Mouse (Mus musculus): ENCODE results near the gene Bet1. TPM values are rescaled to one million over a fixed set of nuclear protein-coding genes. Genes with fewer than 3 reads are reported as not detected.
A peak's percentile ranks its signal among the peaks of the same experiment; 100 is the strongest.

Gene Bet1
- total RNA-seq (2014; fragmentation: Nextera tagmentation) (36.1 and 47.4 TPM in 2 replicates), total RNA-seq (2017) (62.4 and 76.2 TPM in 2 replicates), polyA plus RNA-seq (2012) (27.3 and 30.8 TPM in 2 replicates)

- no peaks in the 10 kb centered on the region for H3K27me3 ChIP-seq (ENCODE audit: insufficient read depth, low read length)
- H3K9me3 ChIP-seq (replicated peaks) = no peaks in the 10 kb centered on the region
- peaks cover 8% of the 10 kb centered on the region; the same call in 1 of the 2 replicates for H3K4me1 ChIP-seq (ENCODE audit: insufficient read depth, low read depth, low read length)
- H3K36me3 ChIP-seq (replicated peaks) = peaks cover 8% of the 10 kb centered on the region
- ATAC-seq (ENCODE audit: extremely low read depth, insufficient number of reproducible peaks, low FRiP score, poor library complexity, severe bottlenecking) (peak; percentile 99), DNase-seq (ENCODE audit: low spot score) (peak; percentile 63)
- peak within 1 kb of the TSS; percentile 81 for H3K4me3 ChIP-seq (ENCODE audit: low read depth, low read length)
- no peak for TF ChIP-seq TAL1 (conservative IDR thresholded peaks at IDR 0.05; ENCODE audit: low read depth, low read length)
- no peak for TF ChIP-seq GATA1 (IDR thresholded peaks at IDR 0.05; ENCODE audit: borderline replicate concordance, low read length)
Measured at GRCm38 (mm10) chr6:4086663-4087454, at the start of gene Bet1. Bet1 (minus strand) TSS chr6:4086972.

- H3K4me3 ChIP-seq (ENCODE audit: low read depth, low read length) = no peak overlapping the region
- ATAC-seq (ENCODE audit: extremely low read depth, insufficient number of reproducible peaks, low FRiP score, poor library complexity, severe bottlenecking) (no peak), DNase-seq (ENCODE audit: low spot score) (no peak)
- H3K9me3 ChIP-seq (replicated peaks) = no peaks in the 10 kb centered on the region
- TF ChIP-seq GATA1 (IDR thresholded peaks at IDR 0.05; ENCODE audit: borderline replicate concordance, low read length) (no peak), POLR2AphosphoS5 (IDR thresholded peaks at IDR 0.05; ENCODE audit: insufficient replicate concordance, low read depth, low read length) (no peak), GATA2 (IDR thresholded peaks at IDR 0.05; ENCODE audit: borderline replicate concordance, low read depth, low read length) (no peak), TAL1 (conservative IDR thresholded peaks at IDR 0.05; ENCODE audit: low read depth, low read length) (no peak), CTCF (IDR thresholded peaks at IDR 0.05; ENCODE audit: low read depth, low read length) (no peak)
- no peaks in the 10 kb centered on the region for H3K4me1 ChIP-seq (ENCODE audit: insufficient read depth, low read depth, low read length)
- H3K27me3 ChIP-seq (ENCODE audit: insufficient read depth, low read length) = no peaks in the 10 kb centered on the region
- H3K36me3 ChIP-seq (replicated peaks) = no peaks in the 10 kb centered on the region
Measured at GRCm38 (mm10) chr6:4132239-4132638, 45.5 kb upstream of the Bet1 start.

GRCm38 (mm10) chr6:4131149-4131548 lies 44.4 kb upstream of the Bet1 start:
- no peak for TF ChIP-seq TAL1 (conservative IDR thresholded peaks at IDR 0.05; ENCODE audit: low read depth, low read length)
- TF ChIP-seq GATA2 (IDR thresholded peaks at IDR 0.05; ENCODE audit: borderline replicate concordance, low read depth, low read length) = no peak
- TF ChIP-seq GATA1 (IDR thresholded peaks at IDR 0.05; ENCODE audit: borderline replicate concordance, low read length) = no peak
- no peak for TF ChIP-seq POLR2AphosphoS5 (IDR thresholded peaks at IDR 0.05; ENCODE audit: insufficient replicate concordance, low read depth, low read length)
- no peak for TF ChIP-seq CTCF (IDR thresholded peaks at IDR 0.05; ENCODE audit: low read depth, low read length)
- H3K4me3 ChIP-seq (ENCODE audit: low read depth, low read length) = no peak overlapping the region
- no peaks in the 10 kb centered on the region for H3K36me3 ChIP-seq (replicated peaks)
- DNase-seq (ENCODE audit: low spot score) = no peak
- ATAC-seq (ENCODE audit: extremely low read depth, insufficient number of reproducible peaks, low FRiP score, poor library complexity, severe bottlenecking) = no peak
- no peaks in the 10 kb centered on the region for H3K4me1 ChIP-seq (ENCODE audit: insufficient read depth, low read depth, low read length)
- no peaks in the 10 kb centered on the region for H3K27me3 ChIP-seq (ENCODE audit: insufficient read depth, low read length)
- no peaks in the 10 kb centered on the region for H3K9me3 ChIP-seq (replicated peaks)

- Histone ChIP-seq H3K4me3 (ENCODE audit: low read depth, low read length) (no peak overlapping the region), H3K9me3 (replicated peaks) (no peaks in the 10 kb centered on the region), H3K27me3 (ENCODE audit: insufficient read depth, low read length) (no peaks in the 10 kb centered on the region), H3K36me3 (replicated peaks) (no peaks in the 10 kb centered on the region), H3K4me1 (ENCODE audit: insufficient read depth, low read depth, low read length) (no peaks in the 10 kb centered on the region)
- DNase-seq (ENCODE audit: low spot score) (no peak), ATAC-seq (ENCODE audit: extremely low read depth, insufficient number of reproducible peaks, low FRiP score, poor library complexity, severe bottlenecking) (no peak)
- TF ChIP-seq GATA1 (IDR thresholded peaks at IDR 0.05; ENCODE audit: borderline replicate concordance, low read length) (no peak), POLR2AphosphoS5 (IDR thresholded peaks at IDR 0.05; ENCODE audit: insufficient replicate concordance, low read depth, low read length) (no peak), CTCF (IDR thresholded peaks at IDR 0.05; ENCODE audit: low read depth, low read length) (no peak), GATA2 (IDR thresholded peaks at IDR 0.05; ENCODE audit: borderline replicate concordance, low read depth, low read length) (no peak), TAL1 (conservative IDR thresholded peaks at IDR 0.05; ENCODE audit: low read depth, low read length) (no peak)
Measured at GRCm38 (mm10) chr6:4118611-4119010, 31.8 kb upstream of the Bet1 start.

GRCm38 (mm10) chr6:4090423-4090822 lies 3.7 kb upstream of the Bet1 start:
- ATAC-seq (ENCODE audit: extremely low read depth, insufficient number of reproducible peaks, low FRiP score, poor library complexity, severe bottlenecking) (no peak), DNase-seq (ENCODE audit: low spot score) (no peak)
- Histone ChIP-seq H3K36me3 (replicated peaks) (no peaks in the 10 kb centered on the region), H3K27me3 (ENCODE audit: insufficient read depth, low read length) (no peaks in the 10 kb centered on the region), H3K4me1 (ENCODE audit: insufficient read depth, low read depth, low read length) (peaks cover 4% of the 10 kb centered on the region; the same call in 1 of the 2 replicates), H3K4me3 (ENCODE audit: low read depth, low read length) (no peak overlapping the region), H3K9me3 (replicated peaks) (no peaks in the 10 kb centered on the region)
- TF ChIP-seq GATA1 (IDR thresholded peaks at IDR 0.05; ENCODE audit: borderline replicate concordance, low read length) (no peak), GATA2 (IDR thresholded peaks at IDR 0.05; ENCODE audit: borderline replicate concordance, low read depth, low read length) (no peak), CTCF (IDR thresholded peaks at IDR 0.05; ENCODE audit: low read depth, low read length) (no peak), POLR2AphosphoS5 (IDR thresholded peaks at IDR 0.05; ENCODE audit: insufficient replicate concordance, low read depth, low read length) (no peak), TAL1 (conservative IDR thresholded peaks at IDR 0.05; ENCODE audit: low read depth, low read length) (no peak)

GRCm38 (mm10) chr6:4072281-4072680 lies 14.5 kb downstream of the Bet1 start:
- Histone ChIP-seq H3K36me3 (replicated peaks) (peaks cover under 1% of the 10 kb centered on the region), H3K9me3 (replicated peaks) (no peaks in the 10 kb centered on the region), H3K27me3 (ENCODE audit: insufficient read depth, low read length) (no peaks in the 10 kb centered on the region), H3K4me1 (ENCODE audit: insufficient read depth, low read depth, low read length) (no peaks in the 10 kb centered on the region), H3K4me3 (ENCODE audit: low read depth, low read length) (no peak overlapping the region)
- DNase-seq (ENCODE audit: low spot score) (no peak), ATAC-seq (ENCODE audit: extremely low read depth, insufficient number of reproducible peaks, low FRiP score, poor library complexity, severe bottlenecking) (no peak)
- TF ChIP-seq GATA2 (IDR thresholded peaks at IDR 0.05; ENCODE audit: borderline replicate concordance, low read depth, low read length) (no peak), CTCF (IDR thresholded peaks at IDR 0.05; ENCODE audit: low read depth, low read length) (no peak), GATA1 (IDR thresholded peaks at IDR 0.05; ENCODE audit: borderline replicate concordance, low read length) (no peak), POLR2AphosphoS5 (IDR thresholded peaks at IDR 0.05; ENCODE audit: insufficient replicate concordance, low read depth, low read length) (no peak), TAL1 (conservative IDR thresholded peaks at IDR 0.05; ENCODE audit: low read depth, low read length) (no peak)

All from G1E (cell line).